Mouse (Mus musculus): ENCODE results near the gene Nbeal2. TPM values are rescaled to one million over a fixed set of nuclear protein-coding genes. Genes with fewer than 3 reads are reported as not detected.

Nbeal2 gene
- total and polyA plus RNA-seq, 3 experiments, result 3.2 to 19.7 (median 8.4) TPM

DNA sequence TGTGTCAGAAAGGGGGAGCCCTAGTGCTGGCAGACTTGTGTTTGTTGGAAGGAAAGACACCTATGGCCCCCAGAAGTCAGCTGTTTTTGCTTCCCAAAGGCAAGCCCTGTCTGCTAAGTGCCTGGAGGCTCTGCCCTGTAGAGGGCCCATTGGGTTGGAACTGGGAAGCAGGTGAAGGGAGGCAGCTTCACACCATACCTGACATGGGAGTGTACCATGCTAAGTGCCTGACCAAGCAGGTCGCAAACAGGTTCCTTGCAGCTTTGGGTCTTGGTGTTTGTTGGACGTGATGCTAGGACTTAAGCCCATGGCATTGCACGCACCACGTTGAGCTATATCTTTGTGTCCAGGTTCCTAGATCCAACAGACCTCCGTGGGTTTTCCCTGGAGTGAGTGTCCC, 42.5 kb upstream of the Nbeal2 start:
- H3K79me2 ChIP-seq (replicated peaks; ENCODE audit: control insufficient read depth, extremely low read depth, insufficient read depth, poor library complexity, severe bottlenecking), result no peaks in the 10 kb centered on the region
- no peak for DNase-seq (ENCODE audit: extremely low read depth)
- H3K9me3 ChIP-seq (replicated peaks; ENCODE audit: low read length), result no peaks in the 10 kb centered on the region
- H3K27me3 ChIP-seq (replicated peaks), result no peaks in the 10 kb centered on the region
- H3K9ac ChIP-seq (ENCODE audit: insufficient read depth, low read depth), result no peak overlapping the region
- no peak overlapping the region for H3K27ac ChIP-seq (ENCODE audit: insufficient read depth, low read depth)
- H3K4me2 ChIP-seq (ENCODE audit: insufficient read depth, low read depth, poor library complexity, severe bottlenecking), result no peak overlapping the region
- no peaks in the 10 kb centered on the region for H3K4me1 ChIP-seq (ENCODE audit: control insufficient read depth in 1 of 2, insufficient read depth in 2 of 2)
- TF ChIP-seq HCFC1 (IDR thresholded peaks at IDR 0.05; ENCODE audit: low read depth, low read length) (no peak), POLR2A (IDR thresholded peaks at IDR 0.05; ENCODE audit: low read depth, low read length) (no peak), POLR2AphosphoS2 (IDR thresholded peaks at IDR 0.05; ENCODE audit: low read depth, low read length) (no peak), NELFE (IDR thresholded peaks at IDR 0.05; ENCODE audit: low read depth, low read length) (no peak), MXI1 (IDR thresholded peaks at IDR 0.05; ENCODE audit: low read depth, low read length) (no peak), JUN (IDR thresholded peaks at IDR 0.05; ENCODE audit: insufficient read depth, low read depth, low read length) (no peak), MAZ (IDR thresholded peaks at IDR 0.05; ENCODE audit: low read depth, low read length) (no peak), MYC (IDR thresholded peaks at IDR 0.05; ENCODE audit: low read depth, low read length) (no peak), KAT2A (IDR thresholded peaks at IDR 0.05; ENCODE audit: insufficient replicate concordance, low read length) (no peak), PAX5 (IDR thresholded peaks at IDR 0.05; ENCODE audit: low read length) (no peak), NRF1 (IDR thresholded peaks at IDR 0.05; ENCODE audit: low read depth, low read length) (no peak), ELF1 (IDR thresholded peaks at IDR 0.05; ENCODE audit: low read depth, low read length) (no peak), ZNF384 (IDR thresholded peaks at IDR 0.05; ENCODE audit: low read depth, low read length) (no peak), SIN3A (IDR thresholded peaks at IDR 0.05; ENCODE audit: low read length) (no peak), UBTF (IDR thresholded peaks at IDR 0.05; ENCODE audit: low read depth, low read length) (no peak)
- dilution Hi-C loops (cut with MboI; ENCODE audit: extremely low pct_ligation_motif_present, extremely low pct_unique_long_range_greater_than_20kb, low sequenced_read_pairs), result no loop called here
- in situ Hi-C loops (cut with MboI; ENCODE audit: low pct_ligation_motif_present, low pct_unique_long_range_greater_than_20kb, low sequenced_read_pairs), result no loop called here
- no peak overlapping the region for H3K4me3 ChIP-seq (replicated peaks in 1 of 3; ENCODE audit: low read depth in 2 of 3, low read length in 2 of 3, poor library complexity in 1 of 3)
- peaks cover 28 to 86% of the 10 kb centered on the region in 2 experiments for H3K36me3 ChIP-seq (replicated peaks in 1 of 2; ENCODE audit: control insufficient read depth in 1 of 2, insufficient read depth in 1 of 2, low read length in 1 of 2)

DNA sequence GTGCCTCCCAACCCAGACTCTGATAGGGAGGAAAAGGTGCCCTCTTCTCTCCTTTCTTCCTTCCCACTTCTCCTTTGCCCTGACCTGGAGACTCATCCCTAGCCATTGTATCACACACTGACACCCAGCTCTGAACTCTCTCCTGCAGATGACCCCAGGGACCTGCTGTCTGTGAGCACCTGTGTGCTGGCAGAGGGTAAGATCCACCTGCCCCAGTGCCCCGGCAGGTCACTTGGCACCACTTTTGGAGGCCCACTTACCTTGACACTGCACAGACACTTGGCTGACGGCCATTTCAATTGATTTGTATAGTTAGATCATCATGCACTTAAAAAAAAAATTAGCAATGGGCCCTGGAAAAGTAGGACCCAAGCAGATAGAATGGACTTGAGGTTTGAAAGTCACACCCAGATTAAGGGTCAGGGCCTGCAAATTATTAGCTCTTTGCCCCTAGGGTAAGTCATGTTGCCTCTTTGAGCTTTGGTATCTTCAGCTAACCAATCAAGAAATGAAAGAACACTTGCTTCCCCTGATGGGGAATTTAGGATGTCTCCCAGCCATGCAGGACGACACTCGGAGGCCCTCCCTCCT, 41.3 kb upstream of the Nbeal2 start:
- no peak for DNase-seq (ENCODE audit: extremely low read depth)

More for the DNA sequence above, 41.3 kb upstream of the Nbeal2 start:
- in situ Hi-C loops (cut with MboI; ENCODE audit: low pct_ligation_motif_present, low pct_unique_long_range_greater_than_20kb, low sequenced_read_pairs), result no loop called here
- dilution Hi-C loops (cut with MboI; ENCODE audit: extremely low pct_ligation_motif_present, extremely low pct_unique_long_range_greater_than_20kb, low sequenced_read_pairs), result no loop called here
- Histone ChIP-seq H3K27me3 (replicated peaks) (no peaks in the 10 kb centered on the region), H3K79me2 (replicated peaks; ENCODE audit: control insufficient read depth, extremely low read depth, insufficient read depth, poor library complexity, severe bottlenecking) (no peaks in the 10 kb centered on the region), H3K27ac (ENCODE audit: insufficient read depth, low read depth) (no peak overlapping the region), H3K9me3 (replicated peaks; ENCODE audit: low read length) (no peaks in the 10 kb centered on the region), H3K36me3 (replicated peaks in 1 of 2; ENCODE audit: control insufficient read depth in 1 of 2, insufficient read depth in 1 of 2, low read length in 1 of 2) (peaks cover 20 to 84% of the 10 kb centered on the region in 2 experiments), H3K4me1 (ENCODE audit: control insufficient read depth in 1 of 2, insufficient read depth in 2 of 2) (no peaks in the 10 kb centered on the region), H3K4me2 (ENCODE audit: insufficient read depth, low read depth, poor library complexity, severe bottlenecking) (no peak overlapping the region), H3K9ac (ENCODE audit: insufficient read depth, low read depth) (no peak overlapping the region), H3K4me3 (replicated peaks in 1 of 3; ENCODE audit: low read depth in 2 of 3, low read length in 2 of 3, poor library complexity in 1 of 3) (no peak overlapping the region)
- TF ChIP-seq MEF2A (IDR thresholded peaks at IDR 0.05; ENCODE audit: borderline replicate concordance, low read depth, low read length) (no peak), ZMIZ1 (IDR thresholded peaks at IDR 0.05; ENCODE audit: low read depth, low read length) (no peak), BHLHE40 (IDR thresholded peaks at IDR 0.05; ENCODE audit: low read depth, low read length) (no peak), RCOR1 (conservative IDR thresholded peaks at IDR 0.05; ENCODE audit: low read depth, low read length) (no peak), TBP (conservative IDR thresholded peaks at IDR 0.05; ENCODE audit: low read depth, low read length) (no peak), UBTF (IDR thresholded peaks at IDR 0.05; ENCODE audit: low read depth, low read length) (no peak), POLR2A (IDR thresholded peaks at IDR 0.05; ENCODE audit: low read depth, low read length) (no peak), GABPA (IDR thresholded peaks at IDR 0.05; ENCODE audit: insufficient replicate concordance, low read depth, low read length) (no peak)
